Mouse (Mus musculus): ENCODE measurements at regions not wholly inside any gene's neighbourhood (a gene's known extent, or its start where the extent isn't known, plus 50 kb on each side); places are given as distances from the start of the nearest gene placed in this dataset.
"Not testable (repeated sequence)": the region's sequence is repeated elsewhere in the genome, so short reads cannot be mapped to it uniquely, and the experiment has no call there.

DNA sequence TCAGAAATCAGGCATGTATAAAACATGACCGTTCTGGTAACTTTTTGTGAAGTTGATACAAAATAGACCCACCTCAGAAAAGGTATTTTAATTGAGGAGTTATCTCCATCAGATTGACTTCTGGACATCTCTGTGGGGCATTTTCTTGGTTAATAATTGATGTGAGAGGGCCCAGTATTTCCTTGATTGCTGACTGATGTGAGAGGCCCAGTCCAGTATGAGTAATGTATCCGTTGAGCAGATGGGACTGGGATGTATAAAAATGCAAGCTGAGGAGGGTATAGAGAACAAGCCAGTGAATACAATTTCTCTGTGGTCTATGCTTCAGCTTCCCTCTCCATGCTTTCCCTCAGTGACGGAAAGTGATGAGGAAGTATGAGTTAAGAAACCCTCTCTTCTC is 747.0 kb upstream of the Impad1 start:
- no peak overlapping the region for H3K27ac ChIP-seq (replicated peaks)
- ATAC-seq (ENCODE audit: low FRiP score, low TSS enrichment) (no peak), DNase-seq (ENCODE audit: low spot score) (no peak)
- H3K4me2 ChIP-seq (replicated peaks; ENCODE audit: low read depth), result no peak overlapping the region
- H3K9ac ChIP-seq (ENCODE audit: low read length), result no peak overlapping the region
- 85% methylated on average over 3 of the region's 3 CpGs for WGBS
- no peak overlapping the region for H3K4me3 ChIP-seq (ENCODE audit: low read depth, low read length)
- no peaks in the 10 kb centered on the region for H3K9me3 ChIP-seq (ENCODE audit: control insufficient read depth, low read length)
- TF ChIP-seq CTCF (IDR thresholded peaks at IDR 0.05; ENCODE audit: low read depth), result no peak
- no peak for TF ChIP-seq EP300 (optimal IDR thresholded peaks at IDR 0.05)
- H3K36me3 ChIP-seq (ENCODE audit: control insufficient read depth, insufficient read depth, low read length), result no peaks in the 10 kb centered on the region
- no peaks in the 10 kb centered on the region for H3K4me1 ChIP-seq (replicated peaks; ENCODE audit: control insufficient read depth, insufficient read depth)
- H3K27me3 ChIP-seq (ENCODE audit: control insufficient read depth, insufficient read depth, low read length), result no peaks in the 10 kb centered on the region

DNA sequence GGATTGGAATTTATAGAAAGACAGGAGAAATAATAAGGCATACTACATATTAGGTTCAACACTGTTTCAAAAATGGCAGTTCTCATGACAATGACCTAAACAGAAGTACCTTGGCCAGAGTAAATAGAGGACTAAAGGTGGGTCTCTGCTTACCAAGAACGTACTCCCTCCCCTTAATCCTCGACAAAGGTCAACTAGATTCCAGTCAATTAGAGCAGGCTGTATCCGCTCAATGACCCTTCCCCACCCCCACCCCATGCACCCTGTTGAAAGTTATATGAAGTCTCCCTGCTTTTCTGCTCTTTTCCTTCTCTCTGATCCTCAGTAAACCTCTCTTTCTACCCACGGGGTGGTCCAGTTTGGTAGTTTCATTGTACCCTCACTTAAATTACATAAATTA is 737.3 kb upstream of the Impad1 start:
- DNase-seq (ENCODE audit: low spot score) (no peak), ATAC-seq (ENCODE audit: low FRiP score, low TSS enrichment) (no peak)
- no peak overlapping the region for H3K4me2 ChIP-seq (replicated peaks; ENCODE audit: low read depth)
- no peaks in the 10 kb centered on the region for H3K36me3 ChIP-seq (ENCODE audit: control insufficient read depth, insufficient read depth, low read length)
- H3K9ac ChIP-seq (ENCODE audit: low read length), result no peak overlapping the region
- no peaks in the 10 kb centered on the region for H3K4me1 ChIP-seq (replicated peaks; ENCODE audit: control insufficient read depth, insufficient read depth)
- 58% methylated on average over 4 of the region's 4 CpGs for WGBS
- no peak overlapping the region for H3K27ac ChIP-seq (replicated peaks)
- H3K9me3 ChIP-seq (ENCODE audit: control insufficient read depth, low read length), result no peaks in the 10 kb centered on the region
- TF ChIP-seq EP300 (optimal IDR thresholded peaks at IDR 0.05), result no peak
- TF ChIP-seq CTCF (IDR thresholded peaks at IDR 0.05; ENCODE audit: low read depth), result no peak
- no peak overlapping the region for H3K4me3 ChIP-seq (ENCODE audit: low read depth, low read length)
- no peaks in the 10 kb centered on the region for H3K27me3 ChIP-seq (ENCODE audit: control insufficient read depth, insufficient read depth, low read length)

DNA sequence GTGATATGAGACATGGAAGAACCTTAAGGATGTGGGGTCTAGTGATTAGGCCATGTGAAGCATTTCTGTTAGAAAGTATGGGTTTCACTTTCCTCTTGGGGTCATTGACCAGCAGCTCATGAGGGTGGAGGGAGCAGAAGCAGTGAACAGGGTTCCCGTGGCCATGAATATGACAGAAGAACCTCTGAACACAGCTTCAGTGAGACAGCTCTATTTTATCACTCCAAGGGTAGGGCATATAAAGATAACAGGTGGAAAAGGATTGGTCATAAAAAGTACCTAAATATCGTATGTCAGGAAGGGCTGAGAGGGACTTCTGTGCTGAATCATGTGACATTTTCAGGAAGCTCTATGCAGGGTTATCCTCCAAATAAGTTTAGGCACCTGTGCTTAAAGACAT is 725.4 kb upstream of the Impad1 start:
- no peak for ATAC-seq (ENCODE audit: low FRiP score, low TSS enrichment)
- H3K27me3 ChIP-seq (ENCODE audit: control insufficient read depth, insufficient read depth, low read length), result no peaks in the 10 kb centered on the region
- no peaks in the 10 kb centered on the region for H3K4me1 ChIP-seq (replicated peaks; ENCODE audit: control insufficient read depth, insufficient read depth)
- DNase-seq (ENCODE audit: low spot score), result no peak
- no peak overlapping the region for H3K4me3 ChIP-seq (ENCODE audit: low read depth, low read length)
- H3K27ac ChIP-seq (replicated peaks), result no peak overlapping the region
- H3K4me2 ChIP-seq (replicated peaks; ENCODE audit: low read depth), result no peak overlapping the region
- 89% methylated on average over 2 of the region's 2 CpGs for WGBS
- no peaks in the 10 kb centered on the region for H3K36me3 ChIP-seq (ENCODE audit: control insufficient read depth, insufficient read depth, low read length)
- no peaks in the 10 kb centered on the region for H3K9me3 ChIP-seq (ENCODE audit: control insufficient read depth, low read length)
- TF ChIP-seq CTCF (IDR thresholded peaks at IDR 0.05; ENCODE audit: low read depth), result no peak
- no peak for TF ChIP-seq EP300 (optimal IDR thresholded peaks at IDR 0.05)
- no peak overlapping the region for H3K9ac ChIP-seq (ENCODE audit: low read length)

DNA sequence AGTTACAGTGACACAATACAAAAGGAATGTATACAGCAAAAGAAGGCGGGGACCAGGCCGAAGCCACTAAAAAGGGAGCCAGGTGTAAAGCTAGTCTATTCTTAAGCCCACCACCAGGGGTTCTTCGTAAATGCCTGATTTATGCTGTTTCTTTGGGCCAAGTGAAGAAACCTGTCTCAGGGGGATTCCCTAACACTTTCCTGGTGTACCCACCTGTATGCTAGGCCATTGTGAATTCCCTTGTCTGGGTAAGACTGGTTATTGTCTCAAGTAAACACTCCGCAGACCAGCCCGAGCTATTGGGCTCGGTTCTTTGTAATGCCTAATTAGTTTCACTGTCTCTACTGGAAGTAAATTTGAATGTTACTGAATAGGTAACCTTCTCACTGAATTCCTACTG is 722.3 kb upstream of the Impad1 start:
- not testable (repeated sequence) for H3K9ac ChIP-seq (ENCODE audit: low read length); H3K4me2 ChIP-seq (replicated peaks; ENCODE audit: low read depth); H3K27ac ChIP-seq (replicated peaks); H3K4me1 ChIP-seq (replicated peaks; ENCODE audit: control insufficient read depth, insufficient read depth); H3K4me3 ChIP-seq (ENCODE audit: low read depth, low read length); H3K9me3 ChIP-seq (ENCODE audit: control insufficient read depth, low read length); H3K27me3 ChIP-seq (ENCODE audit: control insufficient read depth, insufficient read depth, low read length); H3K36me3 ChIP-seq (ENCODE audit: control insufficient read depth, insufficient read depth, low read length); DNase-seq (ENCODE audit: low spot score); ATAC-seq (ENCODE audit: low FRiP score, low TSS enrichment)
- WGBS, result 62% methylated on average over 6 of the region's 6 CpGs

DNA sequence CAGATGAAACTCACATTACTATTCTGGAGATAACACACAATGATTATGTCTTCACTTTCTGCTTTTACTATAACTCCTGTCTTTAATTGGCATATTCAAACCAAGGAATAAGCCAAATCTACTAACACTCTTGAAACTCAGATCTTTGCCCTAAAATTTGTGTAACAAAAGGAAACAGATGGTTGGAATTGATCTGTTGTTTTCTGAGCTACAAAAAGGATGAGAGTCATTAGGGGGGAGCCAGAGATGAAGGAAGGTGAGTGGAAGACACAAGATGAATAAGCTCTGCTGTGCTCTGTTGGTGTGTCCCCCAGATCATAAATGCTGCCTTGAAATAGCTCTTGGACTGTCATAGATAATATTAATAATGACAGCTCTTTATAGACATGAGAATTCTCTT is 718.6 kb upstream of the Impad1 start:
- no peaks in the 10 kb centered on the region for H3K4me1 ChIP-seq (replicated peaks; ENCODE audit: control insufficient read depth, insufficient read depth)
- no peak for ATAC-seq (ENCODE audit: low FRiP score, low TSS enrichment)
- TF ChIP-seq CTCF (IDR thresholded peaks at IDR 0.05; ENCODE audit: low read depth) (no peak), EP300 (optimal IDR thresholded peaks at IDR 0.05) (no peak)

DNA sequence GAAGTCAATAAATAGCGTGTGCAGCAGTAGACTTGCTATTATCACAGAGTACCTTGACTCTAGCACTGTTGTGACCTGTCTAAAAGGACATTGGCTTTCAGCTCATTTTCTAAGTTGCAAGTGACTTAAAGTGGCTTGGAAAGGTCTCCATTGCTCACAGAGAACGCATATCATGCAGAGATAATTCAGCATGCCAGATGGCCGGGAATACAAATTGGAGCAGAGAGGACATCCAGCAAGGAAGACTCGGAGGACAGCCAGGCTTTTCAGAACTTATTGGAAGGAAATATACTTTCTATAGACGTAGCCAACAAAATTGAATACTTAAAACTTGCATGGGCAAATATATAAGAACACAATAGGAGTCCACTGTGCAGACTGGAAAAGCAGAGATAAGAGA is 716.2 kb upstream of the Impad1 start:
- DNase-seq (ENCODE audit: low spot score), result no peak
- Histone ChIP-seq H3K4me2 (replicated peaks; ENCODE audit: low read depth) (no peak overlapping the region), H3K9ac (ENCODE audit: low read length) (no peak overlapping the region), H3K27ac (replicated peaks) (no peak overlapping the region), H3K36me3 (ENCODE audit: control insufficient read depth, insufficient read depth, low read length) (no peaks in the 10 kb centered on the region), H3K27me3 (ENCODE audit: control insufficient read depth, insufficient read depth, low read length) (no peaks in the 10 kb centered on the region), H3K9me3 (ENCODE audit: control insufficient read depth, low read length) (no peaks in the 10 kb centered on the region), H3K4me3 (ENCODE audit: low read depth, low read length) (no peak overlapping the region), H3K4me1 (replicated peaks; ENCODE audit: control insufficient read depth, insufficient read depth) (no peaks in the 10 kb centered on the region)
- 80% methylated on average over 5 of the region's 5 CpGs for WGBS
- TF ChIP-seq EP300 (optimal IDR thresholded peaks at IDR 0.05), result no peak
- ATAC-seq (ENCODE audit: low FRiP score, low TSS enrichment), result no peak

More for the DNA sequence above, 718.6 kb upstream of the Impad1 start:
- H3K27ac ChIP-seq (replicated peaks), result no peak overlapping the region
- DNase-seq (ENCODE audit: low spot score), result no peak
- H3K36me3 ChIP-seq (ENCODE audit: control insufficient read depth, insufficient read depth, low read length), result no peaks in the 10 kb centered on the region
- no peak overlapping the region for H3K4me3 ChIP-seq (ENCODE audit: low read depth, low read length)
- H3K9me3 ChIP-seq (ENCODE audit: control insufficient read depth, low read length), result no peaks in the 10 kb centered on the region
- H3K4me2 ChIP-seq (replicated peaks; ENCODE audit: low read depth), result no peak overlapping the region
- H3K27me3 ChIP-seq (ENCODE audit: control insufficient read depth, insufficient read depth, low read length), result no peaks in the 10 kb centered on the region
- H3K9ac ChIP-seq (ENCODE audit: low read length), result no peak overlapping the region

DNA sequence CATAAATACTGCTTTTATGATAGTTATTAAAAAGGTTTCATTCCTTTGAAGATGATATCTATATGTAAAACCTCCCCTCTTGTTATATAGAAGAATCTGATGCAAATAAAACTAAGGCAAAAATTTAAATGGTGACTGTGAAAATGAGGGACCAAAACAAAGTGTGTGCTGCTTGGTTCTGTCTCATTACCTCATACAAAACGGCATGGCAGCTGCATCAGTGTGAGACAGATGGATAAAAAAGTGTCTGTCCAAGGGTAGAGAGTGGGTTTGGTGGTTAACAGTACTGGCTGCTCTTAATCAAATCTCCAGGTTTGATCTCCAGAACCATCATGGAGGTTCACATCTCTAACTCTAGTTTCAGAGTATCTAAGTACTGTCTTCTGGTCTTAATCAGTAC is 701.9 kb upstream of the Impad1 start:
- Histone ChIP-seq H3K9ac (ENCODE audit: low read length) (no peak overlapping the region), H3K27ac (replicated peaks) (no peak overlapping the region), H3K4me1 (replicated peaks; ENCODE audit: control insufficient read depth, insufficient read depth) (no peaks in the 10 kb centered on the region), H3K9me3 (ENCODE audit: control insufficient read depth, low read length) (no peaks in the 10 kb centered on the region), H3K4me2 (replicated peaks; ENCODE audit: low read depth) (no peak overlapping the region), H3K4me3 (ENCODE audit: low read depth, low read length) (no peak overlapping the region), H3K36me3 (ENCODE audit: control insufficient read depth, insufficient read depth, low read length) (no peaks in the 10 kb centered on the region), H3K27me3 (ENCODE audit: control insufficient read depth, insufficient read depth, low read length) (no peaks in the 10 kb centered on the region)
- no peak for ATAC-seq (ENCODE audit: low FRiP score, low TSS enrichment)
- TF ChIP-seq CTCF (IDR thresholded peaks at IDR 0.05; ENCODE audit: low read depth) (no peak), EP300 (optimal IDR thresholded peaks at IDR 0.05) (no peak)
- WGBS, result 68% methylated on average over 1 of the region's 1 CpGs
- no peak for DNase-seq (ENCODE audit: low spot score)

Data from stomach, postnatal 0 days (tissue).